Mouse (Mus musculus) mouse embryonic stem cell (cell line): ENCODE results near the gene Fas.

Experiments
- in situ Hi-C, 2 experiments: fragments of 300-500 bp; cut with MboI; formaldehyde crosslinking; loops; 1 replicate in 1 of 2; 3 replicates in 1 of 2; pipeline ENCODE4 v1.14.3; 2019 to 2020; ENCODE audit warnings: low sequenced_read_pairs in 2 of 2, low pct_unique_long_range_greater_than_20kb in 1 of 2, mixed read lengths in 1 of 2; ENCODE audit not compliant: unreplicated experiment in 1 of 2

Gene Fas

DNA sequence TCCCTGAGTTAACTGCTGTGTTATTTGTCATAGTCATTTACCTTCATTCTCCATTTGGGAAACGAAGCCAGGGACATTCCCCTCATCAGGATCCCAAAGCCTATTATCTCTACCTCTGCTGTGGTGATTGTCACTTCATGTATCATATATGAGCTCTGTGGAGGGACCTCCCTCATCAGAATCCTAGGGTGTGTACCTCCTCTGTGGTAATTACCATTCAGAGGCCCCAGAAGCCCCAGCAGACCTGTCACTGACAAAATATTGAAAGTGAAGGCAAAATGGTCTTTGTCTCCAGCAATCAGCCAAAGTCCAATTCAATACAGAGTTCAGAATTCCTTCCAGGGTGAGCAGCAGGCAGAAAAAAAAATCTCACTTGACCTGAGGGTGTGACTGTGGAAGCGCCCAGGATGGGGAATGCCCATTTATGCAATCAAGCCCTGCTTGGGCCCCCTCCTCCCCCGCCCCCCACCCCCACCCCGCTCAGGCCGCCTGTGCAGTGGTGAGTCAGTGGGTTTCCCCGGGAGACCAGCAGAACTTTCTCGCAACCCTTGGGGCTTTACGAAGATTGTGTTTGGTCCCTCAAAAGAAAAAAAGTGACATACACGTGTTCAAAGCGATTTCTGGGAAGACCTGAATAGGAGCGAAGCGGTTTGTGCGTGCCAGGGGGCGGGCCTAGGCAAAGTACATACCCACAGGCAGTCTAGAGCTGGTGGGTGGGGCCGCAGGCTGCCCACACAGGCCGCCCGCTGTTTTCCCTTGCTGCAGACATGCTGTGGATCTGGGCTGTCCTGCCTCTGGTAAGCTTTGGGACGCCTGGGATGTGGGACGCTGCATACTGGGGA is at the start of gene Fas:
Fas (plus strand) TSS at position 719 of the 842 bp plus-strand sequence.
- in situ Hi-C loops = no loop called here

DNA sequence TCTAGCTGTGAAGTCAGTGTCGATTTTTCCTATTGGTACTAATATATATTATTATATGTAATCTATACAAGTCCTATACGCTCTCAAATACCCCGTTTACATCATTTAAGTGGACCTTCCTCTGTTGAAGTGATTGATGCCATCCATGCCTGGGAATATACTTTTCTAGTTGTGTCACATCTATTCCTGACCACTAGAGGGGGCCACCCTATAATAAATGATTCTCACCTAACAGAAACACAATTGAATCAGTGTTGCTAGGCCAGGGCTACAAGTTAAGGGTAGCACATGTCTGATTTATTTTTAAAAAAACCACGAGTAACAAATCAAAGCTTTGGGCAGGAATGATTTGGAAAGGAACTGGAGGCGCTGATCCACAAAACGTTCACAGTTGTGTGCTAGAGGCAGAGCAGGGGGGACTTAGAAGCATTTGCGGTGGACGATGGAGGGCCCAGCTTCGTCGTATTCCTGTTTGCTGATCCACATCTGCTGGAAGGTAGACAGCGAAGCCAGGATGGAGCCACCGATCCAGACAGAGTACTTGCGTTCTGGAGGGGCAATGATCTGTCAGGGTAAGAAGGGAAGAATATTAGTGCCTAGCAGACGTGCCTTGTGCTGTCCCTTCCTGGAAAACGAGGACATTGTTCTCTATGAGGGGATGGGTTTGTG is 49.1 kb upstream of the Fas start:
- in situ Hi-C loops = loop anchor here in 1 of 2 experiments (25.0 kb wide), 1 partner anchor 246 kb away; the partner anchor contains the start of gene Ch25h

DNA sequence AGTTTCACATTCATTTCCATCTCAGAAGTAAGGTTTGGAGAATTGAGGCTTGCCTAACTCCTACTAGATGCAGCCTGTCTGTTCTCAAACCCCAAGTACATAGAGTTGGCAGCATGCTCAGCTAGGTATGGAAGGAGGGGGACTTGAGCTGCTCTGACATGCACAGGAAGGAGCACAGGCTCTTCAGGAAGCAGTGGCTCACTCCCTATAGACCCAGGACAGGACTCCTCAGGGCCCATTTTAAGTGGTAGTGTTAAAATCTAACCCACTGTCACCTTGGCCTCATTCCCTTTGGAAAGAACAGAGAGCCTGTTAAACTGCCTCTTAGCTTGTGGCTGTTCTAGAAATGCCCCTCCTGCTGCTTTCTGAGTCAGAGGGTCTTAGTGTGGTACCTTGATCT is 47.5 kb upstream of the Fas start:
- in situ Hi-C loops = loop anchor here in 1 of 2 experiments (25.0 kb wide), 1 partner anchor 244 kb away; the partner anchor contains the start of gene Ch25h

DNA sequence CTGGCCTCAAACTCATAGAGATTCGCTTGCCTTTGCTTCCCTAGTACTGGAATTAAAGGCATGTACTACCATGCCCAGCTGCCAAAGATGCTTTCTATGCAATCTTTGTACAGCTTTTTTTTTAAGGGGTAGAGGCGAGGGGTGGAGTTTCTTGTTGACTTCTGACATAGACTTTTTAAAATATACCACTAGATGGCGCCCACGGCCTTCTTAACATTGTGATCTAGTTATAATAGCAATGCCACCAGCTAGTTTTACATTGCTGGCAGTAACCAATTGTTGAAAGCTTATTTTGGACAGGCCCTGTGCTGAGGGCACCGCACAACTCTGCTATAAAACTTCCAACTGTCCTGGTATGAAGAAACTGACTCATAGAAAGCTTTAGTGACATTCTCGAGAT is 46.4 kb upstream of the Fas start:
- in situ Hi-C loops = loop anchor here in 1 of 2 experiments (25.0 kb wide), 1 partner anchor 243 kb away; the partner anchor contains the start of gene Ch25h

DNA sequence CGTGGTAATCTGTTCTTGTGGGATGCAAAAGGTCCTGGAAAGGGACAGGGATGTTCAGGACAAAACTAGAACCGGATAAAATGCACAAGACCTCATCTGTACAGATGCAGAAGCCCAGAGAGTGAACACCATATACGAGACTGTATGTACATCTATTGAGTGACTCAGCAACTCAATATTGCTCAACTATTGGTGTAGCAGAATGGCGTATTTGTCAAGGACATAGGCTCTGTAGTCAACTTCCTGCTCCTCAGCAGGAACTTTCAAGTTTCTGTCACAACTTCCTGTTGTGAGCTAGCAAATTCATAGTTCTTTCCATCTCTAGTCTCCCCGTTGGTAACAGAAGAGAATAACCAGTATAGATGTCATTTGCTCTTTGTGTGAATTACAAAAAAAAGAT is 41.9 kb upstream of the Fas start:
- in situ Hi-C loops = loop anchor here in 1 of 2 experiments (25.0 kb wide), 1 partner anchor 239 kb away; the partner anchor contains the start of gene Ch25h

DNA sequence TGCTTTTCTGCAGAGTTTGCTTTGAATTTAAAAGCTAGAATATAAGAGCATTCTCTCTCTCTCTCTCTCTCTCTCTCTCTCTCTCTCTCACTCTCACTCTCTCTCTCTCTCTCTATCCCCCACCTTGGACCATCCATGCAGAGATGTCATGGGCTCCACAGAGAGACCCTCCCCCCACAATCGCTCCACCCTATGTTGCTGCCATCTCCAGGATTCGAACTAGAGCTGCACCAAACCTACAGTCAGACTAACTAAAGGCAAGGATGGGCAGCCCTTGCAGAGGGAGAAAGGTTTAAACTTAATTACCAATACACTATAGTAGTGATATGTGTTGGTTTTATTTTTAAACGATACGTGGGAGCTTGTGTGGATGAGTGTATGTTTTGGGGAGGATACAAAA is 39.8 kb upstream of the Fas start:
- in situ Hi-C loops = no loop called here

DNA sequence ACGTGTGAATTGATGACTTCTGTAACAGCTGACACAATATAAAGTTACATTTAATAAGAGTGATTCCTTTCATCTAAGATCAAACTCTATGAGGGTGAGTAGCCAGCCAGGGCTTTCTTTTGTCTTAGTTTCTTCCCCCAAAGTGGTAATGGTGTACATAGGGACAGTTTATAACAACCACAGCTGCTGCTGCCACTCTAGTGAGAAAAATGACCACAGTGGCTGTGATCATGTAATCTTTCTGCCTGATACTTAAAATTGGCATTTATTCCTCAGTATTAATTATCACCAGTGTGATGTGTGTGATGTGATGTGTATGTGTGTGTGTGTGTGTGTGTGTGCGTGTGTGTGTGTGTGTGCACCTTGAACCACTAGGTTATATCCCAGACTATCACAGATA is 38.6 kb upstream of the Fas start:
- in situ Hi-C loops = no loop called here

DNA sequence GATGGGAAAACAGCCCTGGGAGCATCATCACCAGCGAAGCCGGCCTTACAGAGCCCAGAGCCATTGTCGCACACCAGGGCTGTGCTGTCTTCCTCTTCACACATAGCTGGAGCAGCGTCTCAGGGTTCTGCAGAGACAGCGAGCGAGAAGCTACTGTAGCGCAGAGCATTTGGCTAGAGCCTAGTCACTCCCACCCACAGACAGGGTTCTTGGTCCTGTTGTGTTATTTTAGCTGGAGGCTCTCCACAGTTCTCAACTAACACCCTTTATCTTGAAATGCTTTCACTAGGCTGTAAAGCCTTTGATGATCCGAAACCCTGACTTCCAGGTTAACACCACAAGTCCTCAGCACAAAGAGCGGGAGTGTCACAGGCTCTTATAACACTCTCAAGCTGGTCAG is 38.0 kb upstream of the Fas start:
- in situ Hi-C loops = no loop called here

DNA sequence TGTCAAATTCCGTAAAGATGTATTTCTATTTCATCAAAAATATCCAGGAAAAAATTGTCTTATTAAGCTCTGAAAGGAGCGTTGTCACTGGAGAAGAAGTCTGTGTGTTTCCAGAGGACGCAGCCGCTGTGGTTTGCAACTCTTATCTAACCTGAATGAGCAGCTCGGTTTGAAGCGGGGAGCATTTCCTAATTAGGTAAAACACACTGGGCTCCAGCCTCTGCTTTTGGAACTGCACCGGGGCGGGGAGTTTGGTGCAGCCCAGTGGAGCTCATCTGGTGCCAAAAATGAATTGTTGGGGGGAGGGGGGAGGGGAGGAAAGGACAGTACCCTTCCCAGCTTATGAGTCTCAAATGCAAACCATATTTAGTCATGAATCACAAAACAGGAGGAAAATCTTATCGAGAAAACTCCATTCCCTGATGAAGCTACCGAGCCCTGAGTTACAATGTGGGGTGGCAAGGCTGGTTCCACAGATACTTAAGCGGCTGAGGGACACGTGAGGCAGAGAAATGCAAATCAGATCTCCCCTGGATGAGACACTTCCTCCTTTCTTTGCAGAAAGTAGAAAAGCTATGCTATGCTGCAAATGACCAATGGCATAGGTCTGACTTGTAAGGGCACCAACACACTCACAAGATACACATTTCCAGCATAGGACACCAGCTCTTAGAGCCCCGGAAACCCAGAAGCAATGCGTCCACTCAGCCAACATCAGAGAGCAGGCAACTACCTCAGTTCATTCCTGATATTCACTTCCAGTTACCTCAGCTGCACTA is 36.2 kb upstream of the Fas start:
- in situ Hi-C loops = no loop called here

DNA sequence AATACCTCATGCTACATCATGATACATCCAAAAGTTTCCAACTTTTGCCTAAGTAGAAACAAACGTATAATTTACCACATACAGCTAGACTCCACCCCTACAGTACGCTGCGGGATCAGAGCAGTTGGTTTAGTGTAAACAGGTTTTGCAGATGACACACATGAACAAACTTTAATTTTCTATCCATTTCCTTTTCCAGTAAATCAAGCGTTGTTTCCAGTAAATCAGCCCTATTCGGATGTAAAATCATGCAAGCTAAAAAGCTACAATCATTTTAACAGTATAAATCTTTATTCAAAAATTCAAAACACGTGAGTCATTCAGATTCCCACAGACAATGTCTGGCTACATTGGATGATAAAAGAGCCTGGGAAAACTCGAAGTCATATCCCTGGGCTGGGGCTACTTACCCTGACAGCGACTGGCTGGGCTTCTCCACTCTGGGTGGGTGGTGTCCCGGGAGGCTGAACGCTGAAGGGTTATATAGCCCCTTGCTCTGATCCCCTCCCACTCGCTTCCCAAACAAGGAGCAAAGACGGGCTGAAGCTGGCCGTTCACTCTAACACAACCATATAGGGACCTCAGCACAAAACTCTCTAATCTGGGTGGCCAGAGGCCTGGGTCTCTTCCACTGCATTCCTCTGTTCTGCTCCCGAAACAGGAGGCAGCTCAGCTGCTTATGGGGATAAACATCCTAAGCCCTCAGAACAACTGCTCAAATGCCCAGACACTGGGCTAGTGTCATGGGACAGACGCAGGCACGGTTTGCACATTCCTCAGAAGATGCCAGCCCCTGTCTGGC is 35.4 kb upstream of the Fas start, which contains the start of gene Acta2:
Acta2 (minus strand) TSS at position 711 of the 802 bp plus-strand sequence.
- in situ Hi-C loops = no loop called here

DNA sequence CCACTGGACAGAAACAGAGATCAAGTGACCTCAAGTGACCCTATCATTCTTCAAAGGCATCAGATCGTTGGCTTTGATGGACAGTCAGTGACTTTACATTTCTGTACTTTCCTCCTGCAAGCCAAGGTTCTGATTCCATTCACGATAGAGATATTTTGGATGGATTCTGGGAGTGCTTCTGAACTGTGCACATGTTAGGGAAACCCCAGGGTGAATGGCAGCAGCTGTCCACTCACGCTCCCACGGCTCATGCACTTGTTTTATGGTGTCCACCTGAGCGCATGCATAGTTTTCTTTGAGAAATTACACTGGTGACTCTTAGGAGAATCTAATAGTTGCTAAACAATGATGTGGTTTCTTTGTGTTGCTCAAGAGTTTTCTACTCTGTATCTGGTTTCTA is 34.3 kb upstream of the Fas start:
- in situ Hi-C loops = no loop called here

DNA sequence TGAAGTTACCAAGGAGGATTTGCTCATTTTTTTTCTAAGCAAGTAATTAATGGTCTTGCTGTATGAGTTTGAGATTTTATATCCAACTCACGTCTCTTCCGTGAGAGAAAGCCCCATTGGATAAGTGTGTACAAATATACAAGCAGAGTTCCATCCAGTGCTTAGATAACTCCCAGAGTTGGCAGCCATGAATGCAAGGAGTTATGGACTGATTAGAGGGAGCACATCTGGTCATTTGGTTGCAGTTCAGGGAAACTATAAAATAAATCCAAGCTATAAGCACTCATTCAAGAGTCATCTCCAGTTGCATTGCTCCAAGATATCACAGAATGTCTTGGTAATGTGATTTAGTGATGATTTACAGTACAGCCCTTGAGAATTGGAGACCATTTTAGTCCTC is 33.5 kb upstream of the Fas start:
- in situ Hi-C loops = no loop called here

DNA sequence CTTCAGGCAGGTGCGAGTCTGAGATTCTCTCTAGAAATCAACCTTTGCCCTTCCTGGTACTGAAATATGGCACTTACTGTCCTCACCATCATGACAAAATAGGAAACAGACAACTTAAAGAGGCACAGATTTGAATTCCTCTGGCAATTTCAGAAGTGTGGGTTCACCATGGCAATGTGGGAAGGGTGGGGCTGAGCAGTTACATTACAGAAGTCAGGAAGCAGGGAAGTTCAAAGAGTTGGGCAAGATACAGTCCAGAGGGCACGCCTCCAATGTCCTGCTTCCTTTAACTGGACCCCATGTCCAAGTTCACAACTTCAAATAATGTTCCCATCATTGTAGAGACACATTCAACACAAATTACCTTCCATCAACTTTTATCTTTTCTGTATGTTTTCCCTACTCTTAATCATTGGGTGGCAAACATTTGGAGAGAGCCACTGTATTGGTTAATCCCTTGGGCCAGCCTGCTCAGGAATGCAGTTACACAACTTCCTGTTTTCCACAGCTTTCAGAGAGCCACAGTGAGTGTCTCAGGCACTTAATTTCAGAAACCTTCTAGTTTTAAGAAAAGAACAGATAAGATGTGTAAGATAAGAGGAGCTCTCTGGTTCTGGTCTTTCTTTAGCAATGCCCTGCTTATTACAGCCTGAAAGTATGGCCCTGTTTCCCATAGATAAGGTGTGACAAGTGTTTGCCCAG is 28.0 kb upstream of the Fas start:
- in situ Hi-C loops = no loop called here

DNA sequence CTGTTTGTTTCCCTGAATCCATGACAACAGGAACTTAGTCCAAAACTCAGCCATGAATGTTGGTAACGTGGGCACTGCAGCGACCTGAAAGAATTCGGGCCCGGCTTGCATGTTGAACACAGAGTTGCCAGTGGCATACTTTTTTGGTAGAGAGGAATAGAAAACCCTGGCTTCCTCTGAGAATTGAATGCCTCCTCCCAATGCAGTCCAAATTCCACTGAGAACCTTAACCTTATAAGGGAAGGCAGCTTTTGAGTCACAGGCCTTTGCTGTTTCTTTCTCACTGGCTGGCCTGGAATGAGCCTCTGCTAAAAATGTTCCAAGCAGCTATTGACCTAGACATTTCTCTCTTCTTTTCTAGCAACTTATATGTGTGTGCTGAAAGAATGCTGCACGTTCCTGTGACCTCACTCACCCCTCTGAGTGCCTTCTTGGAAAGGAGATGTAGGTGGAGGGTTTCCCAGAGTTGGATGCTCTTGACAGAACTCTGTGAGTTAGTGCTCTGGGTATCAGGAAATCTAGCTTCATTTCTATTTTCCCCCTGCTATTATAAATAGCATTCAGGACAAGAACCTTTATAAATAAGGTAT is 24.8 kb upstream of the Fas start:
- in situ Hi-C loops = no loop called here

DNA sequence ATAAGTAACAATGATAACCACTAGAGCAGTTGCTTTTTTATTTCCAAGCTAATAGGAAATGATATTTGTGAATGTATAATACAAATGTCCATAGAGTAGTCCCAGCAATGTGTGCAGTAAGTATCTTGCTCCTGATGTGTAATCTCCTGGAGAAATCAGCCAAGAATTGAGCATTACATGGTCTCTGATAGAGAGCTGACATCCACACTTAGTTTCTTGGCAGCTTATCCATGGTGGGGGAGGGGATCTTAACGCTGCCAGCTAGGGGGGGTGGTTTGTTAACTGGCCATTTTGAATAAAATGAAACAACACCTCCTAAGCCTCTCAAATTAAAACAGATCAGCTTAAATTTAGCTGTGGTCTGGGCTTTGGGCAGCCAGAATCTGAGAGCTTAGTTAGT is 21.5 kb upstream of the Fas start:
- in situ Hi-C loops = no loop called here

DNA sequence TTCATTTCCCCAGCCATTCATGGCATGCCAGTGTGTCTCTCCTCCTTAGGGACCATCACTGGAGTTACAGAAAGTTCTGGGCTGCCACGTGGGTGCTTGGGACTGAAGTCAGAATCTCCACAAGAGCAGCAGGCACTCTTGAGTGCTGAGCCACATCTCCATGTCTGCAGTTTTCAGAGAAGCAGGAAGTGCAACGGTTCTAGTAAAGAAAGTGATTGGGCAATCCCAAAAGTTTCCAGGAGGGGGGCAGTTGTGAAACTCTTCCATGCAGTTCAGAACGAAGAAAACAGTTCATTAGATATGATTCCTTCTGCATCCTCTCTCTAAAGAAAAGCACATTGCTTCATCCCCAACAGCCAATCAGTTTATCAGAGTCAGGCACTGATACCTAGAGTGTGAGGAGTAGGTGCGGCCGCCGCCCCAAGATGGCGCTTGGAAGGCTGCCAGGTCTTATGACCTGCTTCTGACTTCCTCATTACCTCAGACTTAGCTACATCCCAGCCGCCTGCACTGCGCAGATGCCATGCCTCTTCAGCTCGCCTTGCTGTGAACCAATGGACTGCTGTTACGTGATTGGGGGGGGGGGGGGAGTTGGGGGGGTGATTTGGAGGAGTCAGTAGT is 20.2 kb upstream of the Fas start:
- in situ Hi-C loops = no loop called here
